Mouse (Mus musculus) liver, embryonic 14.5 days (tissue): Measurements from ENCODE around the gene Rps19.

Source experiments
- CTCF ChIP-seq: IDR thresholded peaks from 2 replicates; pipeline ENCODE4 v1.5.1; 2016; ENCODE audit warnings: antibody characterized with exemption, low read depth, control low read depth
- EP300 ChIP-seq: IDR thresholded peaks from 2 replicates; pipeline ENCODE4 v1.6.1; 2016; ENCODE audit warnings: antibody characterized with exemption, low read depth

- TF ChIP-seq CTCF (no peak), EP300 (no peak)
These were observed 39.0 kb upstream of the Rps19 start for GRCm38 (mm10) chr7:24845181-24845580.
